Mouse (Mus musculus) megakaryocyte, adult 5-6 weeks (primary cell): ENCODE data around the gene Atxn2. TPM values are rescaled to one million over a fixed set of nuclear protein-coding genes. Genes with fewer than 3 reads are reported as not detected.
"Not testable (repeated sequence)": the region's sequence is repeated elsewhere in the genome, so short reads cannot be mapped to it uniquely, and the experiment has no call there.

Experiments
- ATAC-seq: 2 replicates; pipeline ENCODE4 v1.8.0; 2016; ENCODE audit warnings: mild to moderate bottlenecking, inconsistent platforms; ENCODE audit not compliant: poor library complexity, severe bottlenecking
- total RNA-seq, 2 experiments: library from RNA; stranded (forward) in 1 of 2; stranded (reverse) in 1 of 2; fragments of 153-499, 151-499 nt in 1 of 2; fragments of 221-1000, 200-1000 nt in 1 of 2; gene quantifications; 2 replicates each; pipeline versions ENCODE4 v1.2.3 to v1.2.4; 2015 to 2017

Atxn2 gene
- total RNA-seq, 2 experiments from 2014 or later = 33.2 to 46.3 TPM

DNA sequence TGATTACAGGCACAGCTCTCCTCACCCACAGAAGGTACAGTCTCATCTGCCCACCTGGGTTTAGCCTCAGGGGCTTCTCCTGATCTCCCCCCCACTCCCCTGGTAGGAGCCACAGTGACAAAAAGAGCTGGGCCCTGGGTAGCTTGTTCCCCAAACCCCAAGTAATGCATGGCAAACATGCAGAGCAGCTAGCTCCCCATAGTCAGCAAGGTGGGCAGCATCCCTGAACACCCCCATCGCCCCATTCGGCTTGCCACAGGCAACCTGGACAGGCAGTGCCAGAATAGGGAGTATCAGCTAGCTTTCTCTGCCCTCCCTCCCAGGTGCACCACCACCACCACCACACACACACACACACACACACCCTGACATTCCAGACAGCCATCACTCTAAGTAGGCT is 122.0 kb downstream of the Atxn2 start:
- no peak for ATAC-seq

DNA sequence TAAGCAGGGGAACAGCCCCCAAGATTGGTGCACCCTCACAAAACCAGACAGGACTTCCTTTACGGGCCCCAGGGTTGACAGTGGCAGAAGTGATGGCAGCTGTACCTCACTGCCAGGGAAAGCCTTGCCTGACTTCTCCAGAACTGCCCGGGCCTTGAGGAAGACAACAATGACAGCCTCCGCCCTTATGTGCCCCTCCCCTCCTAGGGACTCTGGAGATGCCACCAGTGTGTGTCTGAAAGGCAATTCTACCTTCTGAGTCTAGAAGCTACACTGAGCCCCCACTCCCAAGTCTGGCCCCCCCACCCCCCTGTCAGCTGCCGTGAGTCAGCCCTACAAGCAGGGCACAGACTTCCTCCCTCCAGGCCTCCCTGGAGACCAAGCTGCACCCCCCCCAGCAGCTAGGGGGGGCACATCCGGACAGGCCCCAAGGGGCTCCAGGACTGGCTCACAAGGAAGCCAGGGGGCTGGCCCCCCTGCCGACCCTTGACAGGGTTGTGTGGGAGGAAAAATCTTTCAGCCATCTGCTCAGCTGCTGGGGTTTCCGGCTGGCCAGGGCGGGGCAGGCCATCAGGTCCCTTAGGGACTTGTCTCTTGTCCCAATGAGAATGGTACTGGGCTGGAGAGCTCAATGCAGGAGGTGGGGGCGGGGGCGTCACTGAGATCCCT is 122.6 kb downstream of the Atxn2 start:
- ATAC-seq = no peak

DNA sequence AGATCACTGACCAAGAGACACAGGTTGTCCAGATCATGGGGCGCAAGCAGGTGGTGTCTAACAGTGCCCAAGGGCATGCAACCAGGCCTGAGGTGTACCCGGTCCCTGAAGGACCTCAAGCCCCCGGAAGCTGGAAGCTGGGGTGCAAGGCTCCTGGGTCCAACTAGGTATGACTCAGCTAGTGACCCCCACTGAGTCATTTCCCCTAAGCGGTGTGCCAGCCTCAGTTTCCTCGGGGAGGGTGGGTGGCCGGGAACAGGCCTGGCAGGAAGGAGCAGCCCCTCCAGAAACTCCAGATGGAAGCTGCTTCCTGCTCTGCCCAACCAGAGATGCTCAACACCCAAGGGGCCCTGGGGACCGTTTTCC is 123.1 kb downstream of the Atxn2 start:
- no peak for ATAC-seq

DNA sequence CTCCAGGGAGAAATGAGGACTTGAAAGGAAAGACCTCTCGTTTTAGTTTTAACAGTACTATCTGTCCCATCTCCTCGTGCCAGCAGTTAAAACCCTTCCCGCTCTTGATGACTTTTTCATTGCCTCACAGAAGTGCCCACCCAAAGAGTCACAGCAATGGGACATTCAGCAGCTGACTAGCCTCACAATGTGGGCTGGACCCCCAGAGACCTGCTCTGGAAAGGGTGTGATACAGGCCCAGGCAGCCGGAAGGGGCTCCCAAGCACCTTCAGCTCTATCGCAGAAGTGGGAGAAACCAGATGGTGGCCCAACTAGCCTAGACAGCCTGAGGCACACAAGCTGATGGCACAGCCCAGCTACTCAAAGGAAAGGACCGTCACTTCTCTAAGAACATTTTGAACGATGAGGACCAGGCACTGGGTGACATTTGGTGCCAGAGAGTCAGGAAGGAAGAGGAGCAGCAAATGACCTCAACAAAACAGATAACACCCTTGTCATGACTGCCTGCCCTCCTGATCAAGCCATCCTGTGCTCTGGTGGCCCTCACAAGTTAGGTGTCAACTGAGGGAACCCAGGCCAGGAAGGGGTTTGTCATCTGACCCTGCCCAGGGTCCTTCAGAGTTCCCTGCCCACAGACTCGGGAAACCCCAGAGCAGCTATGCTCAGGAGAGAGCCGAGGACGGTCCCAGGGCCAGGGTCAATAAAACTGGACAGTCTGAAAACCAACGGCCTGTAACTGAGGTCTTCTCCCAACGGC is 124.0 kb downstream of the Atxn2 start:
- no peak for ATAC-seq

DNA sequence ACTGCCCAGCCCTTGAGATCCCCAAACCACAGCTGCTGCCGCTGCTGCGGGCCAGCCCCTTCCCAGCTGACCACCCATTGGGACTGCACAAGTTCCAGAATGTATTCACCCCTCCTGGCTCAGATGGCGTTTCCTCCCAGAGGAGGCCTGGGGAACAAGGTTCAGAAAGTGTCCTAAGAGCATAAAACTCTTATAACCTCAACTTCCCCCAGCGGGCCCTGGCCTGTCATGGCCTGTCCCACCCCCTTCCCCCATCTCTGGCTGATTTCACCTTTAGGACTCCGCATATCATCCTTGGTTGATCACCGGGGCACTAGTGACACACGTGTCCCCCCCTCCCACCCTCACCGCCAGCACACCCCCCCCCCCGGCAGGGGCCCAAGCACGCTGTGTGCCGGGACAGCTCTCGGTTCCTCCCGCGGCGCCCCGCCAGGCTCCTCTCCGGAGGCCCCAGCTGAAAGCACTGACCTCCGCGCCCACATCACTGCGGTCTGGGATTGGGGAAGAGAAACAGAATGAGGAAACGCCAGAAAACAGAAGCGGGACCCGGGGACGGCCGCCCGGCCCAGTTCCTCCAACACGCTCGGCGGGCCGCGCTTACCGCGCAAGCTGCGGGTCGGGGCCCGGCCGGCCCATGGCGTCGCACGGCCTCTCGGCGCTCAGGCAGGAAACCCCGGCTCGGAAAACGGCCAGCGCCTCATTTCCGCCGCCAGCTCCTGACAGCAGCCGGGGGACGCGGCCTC is 125.0 kb downstream of the Atxn2 start:
- ATAC-seq = peak; percentile 39

DNA sequence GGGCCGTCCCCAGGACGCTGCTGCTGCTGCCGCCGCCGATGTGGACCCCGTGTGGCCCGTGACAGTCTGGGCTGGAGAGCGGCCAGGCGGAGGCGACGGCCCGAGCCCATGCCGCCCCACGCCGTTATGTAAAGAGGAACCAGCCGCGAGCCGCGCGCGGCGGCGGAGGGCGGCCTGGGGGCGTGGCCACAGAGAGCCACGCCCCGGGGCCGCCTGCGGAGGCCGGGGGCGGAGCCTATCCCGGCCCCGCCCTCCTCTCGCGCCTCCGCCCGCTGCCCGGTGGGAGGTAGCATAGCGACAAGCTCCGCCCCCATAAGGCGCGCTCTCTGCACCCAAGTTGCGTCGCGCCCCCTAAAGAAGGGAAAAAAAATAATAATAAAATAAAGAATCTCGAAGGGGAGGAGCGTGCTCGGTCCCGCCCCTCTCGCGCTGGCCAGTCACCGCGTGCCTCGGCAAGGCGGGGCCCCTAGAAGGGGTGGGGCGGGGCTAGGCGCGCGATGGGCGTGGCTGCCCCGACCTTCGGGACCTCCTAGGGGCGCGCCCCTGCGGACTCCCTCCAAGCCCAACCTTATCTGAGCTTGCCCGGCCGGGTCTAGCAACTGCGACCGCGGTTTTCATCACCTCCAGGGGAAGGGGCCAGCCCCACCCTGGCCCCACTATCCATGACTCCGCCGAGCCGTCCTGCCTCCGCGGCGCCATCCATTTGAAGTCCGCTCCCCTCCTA is 125.7 kb downstream of the Atxn2 start:
- ATAC-seq = peak; percentile 61

DNA sequence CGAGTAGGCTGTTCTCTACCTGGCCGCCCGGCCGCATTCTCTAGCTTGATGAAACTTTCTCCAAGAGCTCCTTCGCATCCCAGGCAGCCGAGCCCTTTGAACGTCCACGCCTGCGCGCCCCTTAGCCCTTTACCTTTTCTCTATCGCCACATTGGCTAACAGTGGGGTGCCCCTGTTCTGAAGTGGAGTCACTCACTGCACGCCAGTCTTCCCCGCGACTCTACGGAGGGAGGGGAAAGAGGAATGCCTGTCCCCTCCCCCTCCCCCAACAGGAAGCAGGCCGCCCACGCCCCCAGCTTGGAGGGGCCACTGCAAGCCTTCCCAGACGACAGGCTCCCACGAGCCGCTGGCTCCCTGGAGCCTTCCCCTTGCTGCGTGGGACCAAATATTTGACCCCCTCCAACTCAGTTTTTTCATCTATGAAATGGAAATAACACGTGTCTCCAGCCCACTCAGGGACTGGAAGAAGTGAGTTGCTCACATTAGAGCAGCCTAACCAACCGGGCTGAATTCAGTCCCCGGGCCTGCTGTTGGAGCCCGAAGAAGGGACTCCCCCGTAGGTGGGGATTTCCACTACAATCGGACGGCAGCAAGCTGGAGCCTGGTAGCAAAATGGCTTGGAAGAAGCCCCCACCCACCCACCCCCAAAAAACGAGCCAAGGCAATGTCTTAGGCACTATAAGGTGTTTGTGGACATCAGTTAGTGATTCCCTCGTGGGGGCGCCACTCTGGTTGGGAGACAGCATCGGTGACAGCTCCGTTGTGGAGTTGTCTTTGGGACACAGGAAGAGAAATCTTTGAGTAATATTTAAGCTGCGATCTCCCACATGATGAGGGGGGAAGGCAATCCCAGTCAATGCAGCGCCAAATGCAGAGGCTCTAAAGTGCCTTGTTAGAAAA is 126.6 kb downstream of the Atxn2 start, which contains the start of gene Sh2b3:
Gene Sh2b3, minus strand, starts transcription at position 206 of the 900 bp plus-strand sequence.
- no peak for ATAC-seq

DNA sequence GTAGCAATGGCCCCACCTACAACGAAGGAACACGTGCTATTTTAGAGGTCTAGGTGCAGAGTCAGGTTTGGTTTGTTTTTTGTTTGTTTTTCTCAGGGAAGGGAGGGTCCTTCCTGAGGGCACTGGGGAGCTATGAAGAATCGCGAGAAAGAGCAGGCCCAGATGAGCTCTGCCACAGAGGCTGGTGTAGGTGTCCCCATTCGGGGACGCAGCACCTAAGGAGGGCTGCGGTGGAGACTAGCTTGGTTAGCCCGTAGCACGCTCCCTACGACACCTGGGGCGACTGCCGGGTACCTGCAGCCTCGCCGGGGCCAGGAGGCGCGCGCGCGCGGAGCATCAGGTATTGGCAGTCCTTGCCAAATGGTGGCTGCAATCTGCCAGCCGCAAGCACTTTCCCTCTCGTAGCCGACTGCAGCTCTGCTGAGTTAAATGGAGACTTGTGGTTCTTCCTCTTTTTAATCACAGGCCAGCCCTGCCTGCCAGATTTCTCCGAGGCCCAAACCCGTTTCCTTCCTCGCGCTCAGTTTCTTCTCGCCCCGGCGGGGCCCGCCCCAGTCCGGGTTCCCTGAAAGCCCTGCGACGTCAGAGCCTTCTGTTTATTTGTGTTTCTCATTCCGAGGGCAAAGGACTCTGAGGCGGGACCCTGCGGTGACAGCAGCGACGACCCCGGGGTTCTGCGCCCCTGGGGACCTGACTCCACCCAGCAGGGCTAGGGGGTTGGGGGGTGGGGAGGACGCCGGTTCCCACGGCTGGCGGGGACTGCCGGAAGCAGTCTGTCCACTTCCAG is 127.4 kb downstream of the Atxn2 start:
- ATAC-seq = peak; percentile 24

DNA sequence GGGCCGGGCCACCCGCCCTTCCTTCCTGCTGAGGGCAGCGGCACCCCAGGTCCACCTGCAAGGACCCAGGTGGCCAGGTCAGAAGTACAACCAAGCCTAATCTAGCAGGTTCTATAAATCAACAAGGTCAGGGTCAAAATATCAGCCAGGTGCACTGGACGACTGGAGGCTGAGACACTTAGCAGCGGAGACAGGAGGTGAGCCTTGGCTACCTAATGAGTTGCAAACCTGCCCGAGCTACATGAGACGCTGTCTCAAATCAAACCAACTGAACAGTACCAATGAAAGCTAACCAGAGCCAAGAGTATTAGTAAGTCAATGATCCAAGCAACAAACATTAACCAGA is 128.0 kb downstream of the Atxn2 start:
- ATAC-seq = no peak

DNA sequence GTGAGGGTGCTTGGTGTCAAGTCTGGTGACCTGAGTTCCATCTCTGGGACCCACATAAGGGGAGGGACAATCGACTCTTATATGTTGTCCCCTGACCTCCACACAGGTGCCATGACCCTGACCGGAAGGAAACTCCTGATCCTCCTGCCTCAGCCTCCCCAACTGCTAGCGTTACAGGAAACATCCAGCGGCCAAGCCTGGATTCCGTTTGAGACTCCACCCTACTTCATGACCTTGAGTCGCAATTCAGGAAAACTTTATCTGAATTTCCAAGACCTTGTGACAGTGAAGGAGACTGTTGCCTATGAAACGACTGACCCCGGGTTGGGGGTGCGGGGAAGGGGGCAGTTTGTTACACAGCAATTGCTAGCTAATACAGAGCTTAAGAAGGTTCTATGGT is 130.4 kb downstream of the Atxn2 start:
- no peak for ATAC-seq

DNA sequence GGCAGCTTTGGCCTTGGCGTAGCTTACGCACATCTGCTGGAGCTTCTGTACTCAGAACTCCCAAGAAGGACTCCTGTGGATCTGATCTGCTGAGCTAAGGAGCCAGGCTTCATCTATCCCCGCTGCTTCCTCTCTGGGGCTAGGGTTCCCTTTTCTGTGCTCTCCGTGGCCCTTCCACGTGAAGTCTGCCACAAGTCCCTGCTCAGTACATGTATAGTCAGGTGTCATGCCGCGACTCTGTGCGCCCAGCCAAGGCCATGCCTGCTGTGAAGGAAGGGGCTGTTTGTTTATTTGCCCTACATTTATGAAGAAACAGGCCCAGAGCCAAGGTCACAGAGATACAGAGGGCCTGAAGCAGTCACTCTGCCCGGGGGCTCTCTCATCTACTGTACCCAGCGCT is 130.8 kb downstream of the Atxn2 start:
- ATAC-seq = no peak

DNA sequence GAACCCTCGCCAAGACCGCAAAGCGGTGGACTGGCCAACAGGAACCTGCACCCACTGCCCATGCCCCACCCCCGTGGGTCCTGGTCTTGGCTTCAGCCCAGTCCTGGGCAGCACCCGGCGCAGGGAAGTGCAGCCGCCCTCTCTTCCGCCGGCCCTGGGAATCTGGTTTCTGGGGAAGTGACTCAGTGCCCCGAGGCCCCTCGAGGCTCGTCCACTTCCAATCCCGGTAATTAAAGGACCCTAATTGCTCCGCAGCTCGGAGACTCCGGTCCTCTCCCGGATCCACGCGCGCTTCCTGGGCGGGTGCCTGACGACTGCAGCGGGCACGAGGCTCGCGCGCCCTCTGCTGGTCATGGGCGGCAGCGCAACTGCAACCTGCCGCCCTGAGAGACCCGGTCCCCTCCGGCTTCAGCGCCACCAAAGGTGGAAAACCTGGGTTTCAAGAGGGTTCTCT is 131.6 kb downstream of the Atxn2 start:
- peak; percentile 68 for ATAC-seq

DNA sequence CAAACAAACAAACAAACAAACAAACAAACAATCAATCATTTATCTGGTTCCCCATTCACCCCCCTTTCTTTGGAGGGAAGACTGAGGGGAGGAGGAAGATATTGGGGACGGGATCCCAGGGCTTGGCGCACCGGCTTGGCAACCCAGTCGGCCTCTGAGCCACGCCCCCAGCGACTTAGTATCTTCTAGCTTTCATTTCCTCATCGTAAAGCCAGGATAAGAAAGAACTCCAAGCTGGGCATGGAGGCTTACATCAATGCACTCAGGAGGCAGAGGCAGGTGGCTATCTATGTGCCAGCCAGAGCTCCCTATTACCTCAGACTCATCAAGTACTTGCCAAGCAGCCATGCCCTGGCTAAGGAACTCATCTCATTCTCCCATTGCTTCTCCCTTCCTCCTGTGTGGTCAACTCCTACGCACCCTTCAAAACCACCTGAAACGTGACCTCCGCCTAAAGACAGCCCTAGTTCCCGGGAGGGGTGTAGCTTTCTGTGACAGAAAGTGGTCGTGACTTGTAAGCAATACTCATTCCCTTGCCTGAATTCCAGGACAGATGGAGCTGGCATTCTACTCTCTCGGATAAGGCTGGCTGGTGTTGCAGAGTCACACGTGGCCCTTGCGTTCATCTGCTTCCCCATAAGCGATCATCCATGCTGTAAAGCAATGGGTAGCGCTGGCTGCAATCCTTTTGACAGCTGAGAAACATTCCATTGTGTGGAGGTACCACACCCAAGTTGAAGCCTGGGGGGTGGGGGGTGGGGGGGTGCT is 132.2 kb downstream of the Atxn2 start:
- peak; percentile 16; the same call in 1 of the 2 replicates for ATAC-seq

DNA sequence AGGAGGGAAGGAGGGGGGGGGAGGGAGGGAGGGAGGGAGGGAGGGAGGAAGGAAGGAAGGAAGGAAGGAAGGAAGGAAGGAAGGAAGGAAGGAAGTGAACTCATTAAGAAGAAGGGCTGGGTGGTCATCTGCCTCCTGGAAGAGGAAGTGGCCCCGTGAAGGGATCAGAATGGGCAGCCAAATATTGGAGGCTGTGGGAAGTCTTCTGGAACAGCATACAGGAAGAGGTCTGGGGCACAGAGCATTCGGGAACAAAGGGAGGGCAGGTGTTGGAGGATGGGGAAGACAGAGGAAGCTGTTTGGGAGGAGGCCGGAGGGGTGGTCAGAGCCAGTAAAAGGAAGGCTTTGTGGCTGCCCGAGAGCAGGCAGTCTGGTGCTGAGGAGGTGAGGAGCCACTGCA is 134.2 kb downstream of the Atxn2 start:
- ATAC-seq = no peak

DNA sequence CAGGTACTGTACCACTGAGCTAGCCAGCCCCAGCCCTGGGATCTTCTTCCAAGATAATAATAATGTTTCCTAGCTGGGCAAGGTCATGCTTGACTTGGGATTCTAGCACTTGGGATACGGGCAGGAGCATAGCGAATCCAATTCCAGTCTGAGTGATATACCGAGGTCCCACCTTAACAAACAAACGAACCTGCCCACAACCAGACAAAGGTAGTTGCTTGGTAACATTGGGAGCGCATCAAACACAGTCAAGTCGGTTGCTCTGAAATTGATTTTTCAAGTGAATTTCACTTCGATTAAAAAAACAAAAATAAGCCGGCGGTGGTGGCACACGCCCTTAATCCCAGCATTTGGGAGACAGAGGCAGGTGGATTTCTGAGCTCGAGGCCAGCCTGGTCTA is 135.2 kb downstream of the Atxn2 start:
- no peak for ATAC-seq

DNA sequence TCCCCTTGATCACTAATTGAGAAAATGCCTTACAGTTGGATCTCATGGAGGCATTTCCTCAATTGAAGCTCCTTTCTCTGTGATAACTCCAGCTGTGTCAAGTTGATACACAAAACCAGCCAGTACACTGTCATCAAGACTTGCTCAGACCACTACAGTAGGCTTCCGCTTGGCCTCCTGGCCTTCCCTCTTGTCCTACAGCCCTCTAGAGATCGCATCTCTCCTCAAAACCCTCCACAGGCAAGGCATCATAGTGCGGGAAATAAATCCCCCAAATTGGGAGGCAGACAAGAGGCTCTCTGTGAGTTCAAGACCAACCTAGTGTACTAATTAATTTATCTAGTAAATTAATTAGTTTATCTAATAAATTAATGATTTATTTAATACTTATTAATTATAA is 136.1 kb downstream of the Atxn2 start:
- ATAC-seq = not testable (repeated sequence)

DNA sequence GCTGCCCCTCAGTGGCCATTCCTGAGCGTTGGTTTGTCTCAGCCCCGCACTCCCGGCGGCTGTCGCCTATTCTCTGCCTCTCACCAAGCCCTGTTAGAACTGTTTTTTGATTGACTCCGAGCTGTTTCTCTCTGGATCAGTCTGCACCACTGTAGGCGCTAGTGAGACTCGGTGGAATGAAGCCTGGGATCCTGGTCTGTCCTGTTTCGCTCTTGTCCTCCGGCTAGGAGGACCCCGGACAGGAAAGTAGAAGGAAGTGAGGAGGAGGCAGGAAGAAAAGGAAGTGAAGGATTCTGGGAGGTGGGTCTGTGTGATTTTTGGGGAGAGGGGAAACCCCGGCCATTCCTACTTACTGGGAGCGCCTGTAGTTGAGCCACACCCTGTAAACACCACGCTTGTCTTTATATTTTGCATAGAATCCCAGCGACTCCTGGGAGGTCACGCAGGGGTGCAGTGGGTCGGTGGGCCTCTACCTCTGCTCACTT is 136.9 kb downstream of the Atxn2 start:
- peak; percentile 21; the same call in 1 of the 2 replicates for ATAC-seq

DNA sequence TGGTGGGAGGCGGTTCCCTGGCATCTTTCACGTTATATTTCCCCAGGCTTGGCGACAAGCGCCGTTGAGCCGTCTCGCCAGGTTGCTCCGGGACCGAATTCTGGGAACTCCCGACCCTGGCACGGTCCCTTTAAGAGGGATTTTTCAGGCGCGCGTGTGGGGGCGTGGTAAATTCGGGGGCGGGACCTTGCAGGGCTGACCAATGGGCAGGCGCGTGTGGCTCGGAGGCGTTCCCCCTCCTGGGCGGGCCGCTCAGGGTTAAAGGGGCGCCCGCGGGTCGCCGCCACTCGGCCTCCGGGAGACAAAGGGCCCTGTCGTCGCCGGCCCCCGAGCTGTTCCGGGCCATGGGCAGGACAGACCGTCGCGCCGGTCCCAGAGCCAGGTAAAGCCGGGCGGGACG is 137.6 kb downstream of the Atxn2 start, which contains the start of gene Pheta1:
Gene Pheta1, plus strand, starts transcription at position 242 of the 400 bp plus-strand sequence.
- peak; percentile 86 for ATAC-seq
